Mouse (Mus musculus) gastrocnemius, postnatal 25 days (tissue): ENCODE data around the gene Abhd14a. TPM values are rescaled to one million over a fixed set of nuclear protein-coding genes. Genes with fewer than 3 reads are reported as not detected.

Experiments used
- DNase-seq: peaks from one replicate; pipeline ENCODE4 v3.0.0; 2022
- total RNA-seq, 2 experiments: library from RNA; stranded (reverse); gene quantifications; 1 replicate in 1 of 2; 2 replicates in 1 of 2; pipeline ENCODE4 v1.2.3; 2021

Abhd14a gene
- total RNA-seq, 2 experiments from 2014 or later: 14.7 to 18.3 TPM

- DNase-seq: peak; percentile 6
Measured at GRCm38 (mm10) chr9:106469317-106469716, 21.8 kb upstream of the Abhd14a start.

- no peak for DNase-seq
Measured at GRCm38 (mm10) chr9:106467746-106468145, 20.3 kb upstream of the Abhd14a start.

GRCm38 (mm10) chr9:106466721-106467120, 19.2 kb upstream of the Abhd14a start:
- DNase-seq: no peak

- DNase-seq: peak; percentile 53
Measured at GRCm38 (mm10) chr9:106465571-106466200, 18.2 kb upstream of the Abhd14a start, which contains the start of gene Gpr62. Gpr62 (minus strand) TSS chr9:106465938.

- peak; percentile 62 for DNase-seq
Measured at GRCm38 (mm10) chr9:106464751-106465541, 17.5 kb upstream of the Abhd14a start.

GRCm38 (mm10) chr9:106463122-106464063, 15.9 kb upstream of the Abhd14a start:
- DNase-seq: no peak

- no peak for DNase-seq
Measured at GRCm38 (mm10) chr9:106462430-106462800, 14.9 kb upstream of the Abhd14a start.

- DNase-seq: no peak
Measured at GRCm38 (mm10) chr9:106461641-106462429, 14.4 kb upstream of the Abhd14a start.

GRCm38 (mm10) chr9:106461026-106461415, 13.5 kb upstream of the Abhd14a start:
- no peak for DNase-seq

GRCm38 (mm10) chr9:106460401-106461025, 13.0 kb upstream of the Abhd14a start:
- DNase-seq: no peak

GRCm38 (mm10) chr9:106459946-106460345, 12.5 kb upstream of the Abhd14a start:
- DNase-seq: no peak

GRCm38 (mm10) chr9:106457920-106458319, 10.4 kb upstream of the Abhd14a start:
- no peak for DNase-seq

GRCm38 (mm10) chr9:106457163-106457559, 9.7 kb upstream of the Abhd14a start:
- DNase-seq: no peak

- DNase-seq: peak; percentile 50
Measured at GRCm38 (mm10) chr9:106456325-106457162, 9.1 kb upstream of the Abhd14a start.

- DNase-seq: no peak
Measured at GRCm38 (mm10) chr9:106454888-106455681, 7.6 kb upstream of the Abhd14a start.

- no peak for DNase-seq
Measured at GRCm38 (mm10) chr9:106454071-106454761, 6.7 kb upstream of the Abhd14a start.

GRCm38 (mm10) chr9:106453271-106454070, 6.0 kb upstream of the Abhd14a start, which contains the start of gene Pcbp4:
Pcbp4 (plus strand) TSS chr9:106453291.
- peak; percentile 69 for DNase-seq

- DNase-seq: no peak
Measured at GRCm38 (mm10) chr9:106452821-106453220, 5.3 kb upstream of the Abhd14a start.
